Mouse (Mus musculus) 3T3-L1 (cell line): ENCODE results near the gene Sbno1.

Source experiments
- DNase-seq: peaks from one replicate; pipeline ENCODE4 v3.0.0-alpha.2; 2015; ENCODE audit warnings: low read depth, low spot score

The Sbno1 gene

DNA sequence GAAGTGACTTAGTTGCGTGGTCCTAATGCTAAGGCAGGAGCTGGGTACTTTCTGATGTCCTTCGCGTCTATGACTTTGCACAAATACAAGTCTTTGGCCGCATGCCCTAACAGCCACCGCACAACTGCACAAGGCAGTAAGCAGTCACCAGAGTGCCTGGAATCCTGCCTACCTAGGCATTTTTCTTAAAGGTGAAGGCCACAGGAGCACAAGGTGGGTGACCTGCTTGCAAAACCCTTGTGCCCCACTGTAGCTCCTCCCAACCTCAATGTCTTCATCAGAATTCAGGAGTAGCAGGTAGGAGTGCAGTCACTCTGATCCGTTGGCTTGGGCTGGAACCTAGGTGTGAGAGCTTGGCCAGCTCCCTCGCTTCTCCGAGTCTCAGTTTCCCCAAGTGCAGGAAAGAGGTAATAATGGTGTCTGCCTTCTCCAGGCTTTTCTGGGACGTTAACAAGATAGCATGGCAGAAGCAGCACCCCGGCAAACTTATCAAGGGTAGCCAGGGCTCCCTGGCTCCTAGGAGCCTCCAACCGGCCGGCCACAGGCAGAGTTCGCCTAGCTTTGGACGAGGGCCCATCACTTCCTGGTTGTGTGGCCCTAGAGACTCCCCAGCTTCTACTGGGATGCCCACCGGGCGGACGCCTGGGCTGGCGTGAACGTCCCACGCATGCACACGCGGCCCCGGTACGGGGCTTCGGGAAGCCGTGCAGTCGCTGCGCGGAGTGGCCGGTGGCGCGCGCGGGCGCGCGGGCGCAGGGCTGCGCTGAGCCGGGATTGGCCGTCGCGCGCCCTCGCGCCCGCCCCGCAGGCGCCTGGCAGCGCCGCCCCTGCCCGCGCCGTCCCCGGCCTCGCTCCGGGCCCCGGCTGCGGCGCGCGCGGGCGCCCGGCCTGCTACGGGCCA, 19.1 kb upstream of the Sbno1 start:
- DNase-seq: peak; percentile 65

- no peak for DNase-seq
These were observed 18.4 kb upstream of the Sbno1 start for GRCm38 (mm10) chr5:124444208-124444607.

GRCm38 (mm10) chr5:124442628-124443027, 16.8 kb upstream of the Sbno1 start:
- DNase-seq: peak; percentile 84

DNA sequence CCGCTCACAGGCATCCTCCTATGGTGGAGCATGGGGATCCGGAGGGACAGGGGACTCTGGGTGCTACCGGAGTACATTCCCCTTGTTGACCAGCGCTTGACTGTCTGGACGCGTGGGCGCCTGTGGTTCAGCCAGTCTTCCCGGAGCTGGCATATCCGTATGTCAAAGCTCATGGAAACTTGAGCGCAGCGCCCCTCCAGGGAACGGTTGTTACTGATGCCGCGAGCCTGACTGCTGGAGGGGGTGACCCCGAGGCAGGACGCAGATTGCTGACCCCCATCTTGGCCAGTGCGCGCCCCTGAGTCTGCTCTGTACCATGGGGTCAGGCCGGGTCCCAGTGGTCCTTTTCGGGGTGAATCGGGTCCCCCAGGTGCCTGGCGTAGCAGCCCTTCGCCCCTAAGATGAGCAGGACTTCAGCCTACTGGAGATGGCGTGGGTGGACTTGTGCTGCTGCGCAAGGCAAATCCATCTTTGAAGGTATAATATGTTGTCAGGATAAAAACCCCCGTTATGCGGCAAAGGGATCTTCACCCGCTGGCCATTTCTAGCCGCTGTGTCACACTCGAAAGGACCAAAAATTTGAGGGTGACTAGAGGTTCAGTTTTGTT, 14.4 kb upstream of the Sbno1 start:
- peak; percentile 85 for DNase-seq

- peak; percentile 99 for DNase-seq
These were observed 13.8 kb upstream of the Sbno1 start, which contains the start of gene Kmt5a for GRCm38 (mm10) chr5:124439447-124440093. Kmt5a (plus strand) TSS chr5:124439930.

DNA sequence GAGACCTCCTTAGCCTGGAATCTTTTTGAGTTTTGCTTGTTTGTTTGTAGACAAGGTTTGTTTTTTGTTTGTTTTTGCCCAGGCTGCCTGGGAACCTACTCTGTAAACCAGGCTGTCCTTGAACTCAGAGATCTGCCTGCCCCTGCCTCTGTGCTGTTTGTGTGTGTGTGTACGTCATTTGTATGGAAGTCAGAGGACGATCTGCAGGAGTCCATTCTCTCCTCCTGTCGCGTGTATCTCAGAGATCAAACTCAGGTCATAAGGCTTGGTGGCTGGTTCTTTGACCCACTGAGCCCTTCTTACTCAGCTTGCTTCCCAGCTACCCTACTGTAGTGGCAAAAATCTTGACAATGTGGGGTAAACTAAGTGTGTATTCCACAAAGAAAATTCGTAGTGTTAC, 12.9 kb upstream of the Sbno1 start:
- no peak for DNase-seq

DNA sequence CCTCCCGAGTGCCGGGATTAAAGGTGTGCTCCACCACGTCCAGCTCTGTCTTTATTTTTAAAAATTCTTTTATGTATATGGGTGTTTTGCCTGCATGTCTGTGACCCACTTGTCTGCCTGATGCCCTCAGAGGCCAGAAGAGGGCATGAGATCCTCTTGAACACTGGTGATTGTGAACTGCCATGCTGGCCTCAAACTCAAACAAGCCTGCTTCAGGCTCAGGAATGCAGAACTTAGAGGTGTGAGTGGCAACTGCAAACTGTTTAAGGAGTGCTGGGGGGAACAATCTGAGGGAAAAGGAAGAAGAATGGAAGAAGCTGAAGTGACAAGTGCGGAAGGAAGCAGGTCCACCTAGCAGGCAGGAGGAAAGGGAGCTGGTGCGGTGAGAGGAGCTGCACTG, 12.4 kb upstream of the Sbno1 start:
- peak; percentile 69 for DNase-seq

DNA sequence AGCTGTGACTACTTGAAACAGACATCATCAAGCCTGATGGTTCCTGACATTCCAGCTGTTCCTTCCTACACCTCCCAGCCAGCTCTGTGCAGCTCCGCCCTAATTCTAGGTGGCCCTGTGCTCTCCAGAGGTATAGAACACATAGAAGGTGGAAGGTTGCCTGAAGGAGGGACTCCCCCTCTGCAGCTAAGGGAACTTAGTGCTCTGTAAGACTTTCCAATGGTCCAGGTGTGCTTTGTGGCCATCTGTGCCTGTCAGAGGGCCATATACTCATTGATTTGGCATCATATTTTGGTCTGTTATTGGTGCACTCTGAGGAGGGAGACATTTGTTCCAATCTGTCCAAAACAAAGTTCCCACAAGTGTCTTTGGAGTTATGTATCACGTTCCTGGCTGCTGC, 7.2 kb upstream of the Sbno1 start:
- no peak for DNase-seq

GRCm38 (mm10) chr5:124432398-124433012, 6.7 kb upstream of the Sbno1 start:
- peak; percentile 85 for DNase-seq

GRCm38 (mm10) chr5:124426475-124427071, 772 bp upstream of the Sbno1 start:
- no peak for DNase-seq

- DNase-seq: peak; percentile 46
These were observed 934 bp downstream of the Sbno1 start for GRCm38 (mm10) chr5:124424723-124425411.

DNA sequence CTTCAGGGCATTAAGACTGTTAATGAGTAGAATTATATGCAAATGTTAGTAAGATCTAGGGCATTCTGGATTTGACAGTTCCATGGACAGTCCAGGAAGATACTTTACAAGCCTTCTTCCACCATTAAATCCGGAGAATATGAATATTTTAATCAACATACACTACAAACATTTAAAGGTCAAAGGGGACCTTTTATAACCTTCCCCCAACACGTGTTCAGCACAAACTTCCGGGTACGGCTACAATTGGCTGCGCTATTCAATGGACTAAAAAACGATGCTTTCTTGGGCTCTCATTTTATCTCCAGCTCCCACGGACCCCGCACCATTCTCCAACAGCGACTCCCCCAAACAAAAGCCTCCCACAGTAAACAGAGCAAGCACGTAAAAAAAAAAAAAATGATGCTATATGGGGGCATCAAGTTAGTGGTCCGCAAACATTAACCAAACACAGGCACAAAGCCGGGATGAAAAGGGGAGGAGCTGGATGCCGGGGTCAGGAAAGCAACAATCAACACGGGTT, 1.5 kb downstream of the Sbno1 start:
- no peak for DNase-seq

- DNase-seq: no peak
These were observed 4.0 kb downstream of the Sbno1 start for GRCm38 (mm10) chr5:124421786-124422185.

DNA sequence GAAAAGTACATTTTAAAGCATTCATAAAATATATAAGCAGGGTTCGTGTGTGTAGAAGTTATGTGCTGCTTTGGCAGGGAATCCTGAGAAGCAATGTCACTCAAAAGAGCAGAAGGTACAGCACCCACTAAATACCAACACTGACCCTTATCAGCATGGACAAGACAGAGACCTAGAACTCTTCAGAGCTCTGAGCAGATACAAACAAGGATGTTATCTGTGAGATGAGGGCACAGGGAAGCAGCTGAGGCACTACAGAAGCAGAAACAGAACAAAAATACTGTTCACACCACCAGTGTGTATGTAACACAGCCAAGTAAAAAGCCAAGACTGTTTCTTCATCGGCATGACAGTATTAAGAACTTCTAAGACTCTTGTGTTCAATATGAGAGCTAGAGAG, 6.9 kb downstream of the Sbno1 start:
- DNase-seq: no peak

- DNase-seq: no peak
These were observed 13.6 kb downstream of the Sbno1 start for GRCm38 (mm10) chr5:124412163-124412562.

- DNase-seq: no peak
These were observed 15.0 kb downstream of the Sbno1 start for GRCm38 (mm10) chr5:124410808-124411207.

- DNase-seq: no peak
These were observed 32.1 kb downstream of the Sbno1 start for GRCm38 (mm10) chr5:124393726-124394125.

DNA sequence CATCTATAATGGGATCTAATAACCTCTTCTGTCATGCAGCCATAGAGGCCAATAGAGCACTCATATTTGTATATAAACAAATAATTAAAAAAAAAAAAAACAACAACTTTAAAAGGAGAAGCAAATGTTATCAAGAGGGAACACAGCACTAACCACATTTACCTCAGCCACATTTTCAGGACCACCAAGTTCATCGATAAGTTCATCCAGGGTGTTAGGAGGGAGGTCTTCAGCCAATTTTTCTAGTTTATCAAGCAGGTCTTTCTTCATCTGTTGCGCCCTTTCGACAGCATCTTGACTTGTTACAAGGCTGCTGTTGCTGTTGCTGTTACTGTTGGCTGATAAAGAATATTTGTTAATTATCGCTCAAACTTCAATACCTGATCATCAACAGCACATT, 33.4 kb downstream of the Sbno1 start:
- DNase-seq: no peak

- DNase-seq: peak; percentile 34
These were observed 37.9 kb downstream of the Sbno1 start for GRCm38 (mm10) chr5:124387932-124388331.

DNA sequence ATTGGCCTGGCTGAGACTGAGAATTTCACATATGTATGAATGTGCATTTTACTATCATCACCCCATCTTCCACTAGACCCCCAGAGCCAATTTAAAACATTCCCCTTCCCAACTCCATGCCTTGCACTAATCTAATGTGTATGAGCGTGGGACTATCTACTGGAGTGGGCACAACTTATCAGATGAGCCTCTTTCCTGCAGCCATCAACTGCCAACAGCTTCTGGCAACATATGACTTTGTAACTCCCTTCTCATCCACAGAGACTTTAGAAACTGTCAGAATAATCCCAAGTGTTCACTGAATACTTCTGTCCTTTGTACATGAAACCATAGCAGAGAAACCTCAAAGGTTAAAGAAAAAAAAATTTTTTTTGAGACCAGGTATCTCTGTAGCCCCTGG, 45.7 kb downstream of the Sbno1 start:
- DNase-seq: no peak

DNA sequence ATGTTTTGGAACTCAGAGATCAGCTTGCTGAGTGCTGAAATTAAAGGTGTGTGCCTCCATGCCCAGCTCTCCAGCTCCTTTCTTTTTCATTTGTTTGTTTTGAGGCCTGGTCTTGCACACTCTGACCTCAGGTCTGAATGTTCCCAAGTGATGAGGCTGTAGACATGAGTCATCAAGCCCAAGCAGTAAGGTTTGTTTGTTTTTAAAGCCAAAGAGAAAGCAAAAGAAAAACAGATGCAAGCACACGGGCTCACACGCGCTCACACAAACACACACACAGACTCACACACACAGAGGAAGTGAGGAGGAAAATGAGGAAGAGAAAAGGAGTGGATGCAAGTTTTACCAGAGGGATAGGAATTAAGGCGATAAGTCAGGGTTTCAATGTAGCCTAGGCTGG, 48.7 kb downstream of the Sbno1 start:
- DNase-seq: peak; percentile 77
